Mouse (Mus musculus): Measurements from ENCODE around the gene C2cd4c. TPM values are rescaled to one million over a fixed set of nuclear protein-coding genes. Genes with fewer than 3 reads are reported as not detected.

The C2cd4c gene
- polyA plus RNA-seq, 1 experiment, result not detected

DNA sequence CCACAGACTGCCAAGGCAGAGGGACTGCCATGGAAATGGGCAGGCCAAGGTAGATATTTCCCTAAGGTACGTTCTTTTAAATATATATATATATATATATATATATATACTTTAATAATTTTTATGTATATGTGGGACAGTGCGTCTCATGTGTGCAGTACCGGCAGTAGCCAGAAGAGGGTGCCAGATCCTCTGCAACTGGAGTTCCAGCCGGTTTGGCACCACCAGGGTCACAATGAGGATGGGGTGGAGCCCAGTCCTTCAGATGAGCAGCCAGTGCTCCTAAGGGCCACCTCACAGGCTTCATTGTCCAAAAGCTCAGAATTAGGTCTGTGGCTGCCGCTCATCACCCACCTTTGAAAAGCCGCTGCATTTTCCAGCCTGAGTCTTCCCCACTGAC, 33.0 kb downstream of the C2cd4c start:
- 65% methylated on average over 6 of the region's 6 CpGs for WGBS
- TF ChIP-seq CTCF (IDR thresholded peaks at IDR 0.05; ENCODE audit: control insufficient read depth, insufficient read depth, low read length), result peak; percentile 61
- no peak for TF ChIP-seq POLR2A (IDR thresholded peaks at IDR 0.05; ENCODE audit: borderline replicate concordance, control insufficient read depth, low read depth, low read length)
- H3K4me3 ChIP-seq (replicated peaks; ENCODE audit: control insufficient read depth, low read depth, low read length), result no peak overlapping the region

DNA sequence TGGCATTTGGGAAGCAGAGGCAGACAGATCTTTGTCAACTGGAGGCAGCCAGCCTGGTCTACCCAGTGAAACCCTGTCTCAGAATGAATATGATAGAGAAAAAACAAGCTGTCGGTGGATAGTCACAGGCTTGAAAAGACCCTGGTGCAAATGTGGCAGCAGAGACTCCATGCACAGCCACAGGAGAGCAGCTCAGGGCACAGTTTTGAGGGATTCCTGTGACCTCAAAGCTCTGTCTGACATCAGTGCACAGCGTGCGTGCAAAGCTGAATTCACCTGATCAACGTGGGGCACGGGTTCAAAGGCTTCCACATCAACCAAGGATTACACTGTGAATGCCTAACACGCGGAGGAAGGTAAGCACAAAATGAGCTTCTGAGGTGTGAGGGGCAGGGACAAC, 33.5 kb downstream of the C2cd4c start:
- 72% methylated on average over 7 of the region's 7 CpGs for WGBS
- Histone ChIP-seq H3K4me3 (replicated peaks; ENCODE audit: control insufficient read depth, low read depth, low read length) (no peak overlapping the region), H3K27ac (ENCODE audit: control insufficient read depth, insufficient read depth, low read depth, low read length, poor library complexity) (no peak overlapping the region), H3K4me1 (ENCODE audit: control insufficient read depth, insufficient read depth, low read length) (no peaks in the 10 kb centered on the region)
- no peak for TF ChIP-seq POLR2A (IDR thresholded peaks at IDR 0.05; ENCODE audit: borderline replicate concordance, control insufficient read depth, low read depth, low read length)
- no peak for TF ChIP-seq CTCF (IDR thresholded peaks at IDR 0.05; ENCODE audit: control insufficient read depth, insufficient read depth, low read length)

More for the DNA sequence above, 33.0 kb downstream of the C2cd4c start:
- H3K27ac ChIP-seq (ENCODE audit: control insufficient read depth, insufficient read depth, low read depth, low read length, poor library complexity), result no peak overlapping the region
- H3K4me1 ChIP-seq (ENCODE audit: control insufficient read depth, insufficient read depth, low read length), result no peaks in the 10 kb centered on the region

DNA sequence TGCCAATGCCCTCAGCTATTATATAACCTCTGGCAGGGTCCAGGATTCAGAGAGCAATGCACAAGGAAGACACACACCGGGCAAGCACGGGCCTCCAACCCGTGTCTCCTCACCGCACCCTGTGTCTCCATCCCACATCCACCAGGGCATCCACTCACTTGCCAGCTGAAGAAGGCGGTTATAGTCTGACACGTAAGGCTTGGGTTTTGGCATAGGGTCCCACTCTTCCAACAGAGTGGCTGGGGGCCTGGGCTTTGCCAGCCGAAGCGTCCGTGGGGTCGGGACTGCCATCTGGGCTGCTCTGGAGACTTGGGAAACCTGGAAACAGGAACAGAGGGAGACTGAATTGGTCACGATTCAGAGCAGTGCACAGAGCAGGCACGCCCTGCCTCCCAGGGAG, 34.0 kb downstream of the C2cd4c start:
- Histone ChIP-seq H3K4me3 (replicated peaks; ENCODE audit: control insufficient read depth, low read depth, low read length) (no peak overlapping the region), H3K4me1 (ENCODE audit: control insufficient read depth, insufficient read depth, low read length) (no peaks in the 10 kb centered on the region), H3K27ac (ENCODE audit: control insufficient read depth, insufficient read depth, low read depth, low read length, poor library complexity) (no peak overlapping the region)
- 79% methylated on average over 12 of the region's 12 CpGs for WGBS
- TF ChIP-seq CTCF (IDR thresholded peaks at IDR 0.05; ENCODE audit: control insufficient read depth, insufficient read depth, low read length) (no peak), POLR2A (IDR thresholded peaks at IDR 0.05; ENCODE audit: borderline replicate concordance, control insufficient read depth, low read depth, low read length) (no peak)

- WGBS, result 69% methylated on average over 7 of the region's 7 CpGs
- no peaks in the 10 kb centered on the region for H3K4me1 ChIP-seq (ENCODE audit: control insufficient read depth, insufficient read depth, low read length)
- TF ChIP-seq CTCF (IDR thresholded peaks at IDR 0.05; ENCODE audit: control insufficient read depth, insufficient read depth, low read length) (no peak), POLR2A (IDR thresholded peaks at IDR 0.05; ENCODE audit: borderline replicate concordance, control insufficient read depth, low read depth, low read length) (no peak)
- H3K4me3 ChIP-seq (replicated peaks; ENCODE audit: control insufficient read depth, low read depth, low read length), result no peak overlapping the region
- no peak overlapping the region for H3K27ac ChIP-seq (ENCODE audit: control insufficient read depth, insufficient read depth, low read depth, low read length, poor library complexity)
Measured at GRCm38 (mm10) chr10:79578891-79579290, 34.9 kb downstream of the C2cd4c start.

DNA sequence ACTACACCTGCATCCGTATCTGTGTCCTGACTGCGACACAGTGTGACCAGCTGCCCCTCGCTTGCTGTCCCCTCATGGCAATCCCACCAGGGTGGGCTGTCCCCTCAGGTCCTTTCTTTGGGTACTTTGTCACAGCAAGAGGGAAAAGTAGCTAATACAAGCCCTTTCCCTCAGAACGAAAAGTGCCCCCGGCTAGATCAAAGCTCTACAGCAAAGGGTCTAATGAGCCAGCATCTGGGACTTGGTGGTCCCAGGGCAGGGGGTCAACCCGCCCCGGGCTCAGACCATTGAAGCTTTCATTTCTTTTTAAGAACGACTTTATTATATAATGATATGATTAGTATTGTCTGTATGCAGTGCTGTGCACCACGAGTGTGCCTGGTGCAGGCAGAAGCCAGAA, 35.5 kb downstream of the C2cd4c start:
- H3K4me3 ChIP-seq (replicated peaks; ENCODE audit: control insufficient read depth, low read depth, low read length), result no peak overlapping the region
- no peak overlapping the region for H3K27ac ChIP-seq (ENCODE audit: control insufficient read depth, insufficient read depth, low read depth, low read length, poor library complexity)
- TF ChIP-seq POLR2A (IDR thresholded peaks at IDR 0.05; ENCODE audit: borderline replicate concordance, control insufficient read depth, low read depth, low read length), result no peak
- no peak for TF ChIP-seq CTCF (IDR thresholded peaks at IDR 0.05; ENCODE audit: control insufficient read depth, insufficient read depth, low read length)
- WGBS, result 73% methylated on average over 9 of the region's 9 CpGs
- no peaks in the 10 kb centered on the region for H3K4me1 ChIP-seq (ENCODE audit: control insufficient read depth, insufficient read depth, low read length)

- Histone ChIP-seq H3K27ac (ENCODE audit: control insufficient read depth, insufficient read depth, low read depth, low read length, poor library complexity) (no peak overlapping the region), H3K4me1 (ENCODE audit: control insufficient read depth, insufficient read depth, low read length) (no peaks in the 10 kb centered on the region), H3K4me3 (replicated peaks; ENCODE audit: control insufficient read depth, low read depth, low read length) (no peak overlapping the region)
- WGBS, result 69% methylated on average over 4 of the region's 4 CpGs
- TF ChIP-seq POLR2A (IDR thresholded peaks at IDR 0.05; ENCODE audit: borderline replicate concordance, control insufficient read depth, low read depth, low read length) (no peak), CTCF (IDR thresholded peaks at IDR 0.05; ENCODE audit: control insufficient read depth, insufficient read depth, low read length) (no peak)
Measured at GRCm38 (mm10) chr10:79577376-79577775, 36.4 kb downstream of the C2cd4c start.

GRCm38 (mm10) chr10:79575754-79576153, 38.1 kb downstream of the C2cd4c start:
- Histone ChIP-seq H3K27ac (ENCODE audit: control insufficient read depth, insufficient read depth, low read depth, low read length, poor library complexity) (no peak overlapping the region), H3K4me1 (ENCODE audit: control insufficient read depth, insufficient read depth, low read length) (no peaks in the 10 kb centered on the region), H3K4me3 (replicated peaks; ENCODE audit: control insufficient read depth, low read depth, low read length) (no peak overlapping the region)
- no peak for TF ChIP-seq CTCF (IDR thresholded peaks at IDR 0.05; ENCODE audit: control insufficient read depth, insufficient read depth, low read length)
- TF ChIP-seq POLR2A (IDR thresholded peaks at IDR 0.05; ENCODE audit: borderline replicate concordance, control insufficient read depth, low read depth, low read length), result no peak
- WGBS, result 76% methylated on average over 6 of the region's 6 CpGs

DNA sequence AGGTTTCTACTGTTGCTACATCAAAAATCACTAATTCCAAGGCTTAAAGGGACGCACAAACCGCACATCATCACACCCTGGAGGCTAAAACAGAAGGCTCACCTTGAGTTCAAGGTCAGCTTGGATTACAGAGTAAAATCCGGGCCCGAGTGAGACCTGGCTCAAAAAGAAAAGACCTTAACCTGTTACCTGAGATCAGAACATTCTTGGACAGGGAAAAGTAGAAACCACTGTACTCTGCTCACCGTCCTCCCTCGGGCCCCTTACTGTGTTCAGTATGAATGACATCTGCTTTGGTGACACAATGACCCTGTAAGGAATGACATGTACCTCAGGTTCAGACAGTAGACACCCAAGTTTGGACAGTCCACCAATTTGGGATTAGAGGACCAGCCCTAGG, 39.0 kb downstream of the C2cd4c start:
- WGBS, result 81% methylated on average over 6 of the region's 6 CpGs
- no peak overlapping the region for H3K4me3 ChIP-seq (replicated peaks; ENCODE audit: control insufficient read depth, low read depth, low read length)
- no peaks in the 10 kb centered on the region for H3K4me1 ChIP-seq (ENCODE audit: control insufficient read depth, insufficient read depth, low read length)
- H3K27ac ChIP-seq (ENCODE audit: control insufficient read depth, insufficient read depth, low read depth, low read length, poor library complexity), result no peak overlapping the region
- no peak for TF ChIP-seq CTCF (IDR thresholded peaks at IDR 0.05; ENCODE audit: control insufficient read depth, insufficient read depth, low read length)
- no peak for TF ChIP-seq POLR2A (IDR thresholded peaks at IDR 0.05; ENCODE audit: borderline replicate concordance, control insufficient read depth, low read depth, low read length)

GRCm38 (mm10) chr10:79574350-79574749, 39.5 kb downstream of the C2cd4c start:
- H3K27ac ChIP-seq (ENCODE audit: control insufficient read depth, insufficient read depth, low read depth, low read length, poor library complexity), result no peak overlapping the region
- 66% methylated on average over 8 of the region's 8 CpGs for WGBS
- TF ChIP-seq CTCF (IDR thresholded peaks at IDR 0.05; ENCODE audit: control insufficient read depth, insufficient read depth, low read length), result no peak
- no peak for TF ChIP-seq POLR2A (IDR thresholded peaks at IDR 0.05; ENCODE audit: borderline replicate concordance, control insufficient read depth, low read depth, low read length)
- no peak overlapping the region for H3K4me3 ChIP-seq (replicated peaks; ENCODE audit: control insufficient read depth, low read depth, low read length)
- H3K4me1 ChIP-seq (ENCODE audit: control insufficient read depth, insufficient read depth, low read length), result no peaks in the 10 kb centered on the region
